Mouse (Mus musculus): ENCODE measurements around the gene Itgav. TPM values are rescaled to one million over a fixed set of nuclear protein-coding genes. Genes with fewer than 3 reads are reported as not detected.

The Itgav gene
- polyA plus RNA-seq, 1 experiment from 2014 or later: 16.9 TPM

DNA sequence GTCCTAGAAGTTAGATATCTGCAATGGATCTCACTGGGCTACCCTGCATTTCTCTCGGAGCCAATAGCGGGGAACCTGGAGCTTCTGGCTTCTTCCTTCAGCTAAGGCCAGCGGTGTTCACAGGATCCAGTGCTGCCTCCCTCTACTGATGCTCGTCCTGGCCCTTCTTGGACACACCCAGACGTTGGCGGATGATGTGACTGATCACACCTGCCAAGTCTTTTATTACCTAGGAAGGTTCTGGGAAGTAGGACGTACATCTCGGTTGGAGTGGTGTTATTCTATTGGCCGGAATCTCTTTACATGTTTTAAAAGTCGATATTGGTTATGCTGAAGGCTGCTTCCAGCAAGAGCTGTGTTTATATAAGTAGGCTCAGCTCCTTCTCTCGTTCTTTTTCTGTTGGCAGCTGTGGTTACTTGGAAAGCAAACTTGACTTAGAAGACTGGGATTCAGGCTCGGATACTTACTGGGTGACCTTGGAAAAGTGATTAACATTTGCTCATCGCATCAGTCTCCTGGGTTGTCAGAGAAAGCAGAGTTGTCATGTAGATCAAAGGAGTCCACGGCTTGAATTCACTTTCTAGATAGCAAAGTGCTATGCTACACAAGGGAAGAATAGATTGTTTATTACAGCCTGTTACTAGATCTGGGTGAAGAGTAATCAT is 14.5 kb downstream of the Itgav start:
- H3K9ac ChIP-seq: no peak overlapping the region
- no peaks in the 10 kb centered on the region for H3K36me3 ChIP-seq (replicated peaks)
- H3K27me3 ChIP-seq (replicated peaks): no peaks in the 10 kb centered on the region
- H3K4me2 ChIP-seq: no peak overlapping the region
- 86% methylated on average over 14 of the region's 14 CpGs for WGBS
- no peak overlapping the region for H3K4me3 ChIP-seq
- ATAC-seq (replicated peaks): no peak
- H3K4me1 ChIP-seq: no peaks in the 10 kb centered on the region
- no peaks in the 10 kb centered on the region for H3K9me3 ChIP-seq
- no peak overlapping the region for H3K27ac ChIP-seq

- Histone ChIP-seq H3K27me3 (replicated peaks) (no peaks in the 10 kb centered on the region), H3K4me2 (no peak overlapping the region), H3K9me3 (no peaks in the 10 kb centered on the region), H3K36me3 (replicated peaks) (no peaks in the 10 kb centered on the region), H3K27ac (no peak overlapping the region), H3K9ac (no peak overlapping the region), H3K4me1 (no peaks in the 10 kb centered on the region), H3K4me3 (no peak overlapping the region)
- no peak for ATAC-seq (replicated peaks)
- 69% methylated on average over 9 of the region's 9 CpGs for WGBS
Measured at GRCm38 (mm10) chr2:83739461-83740124, 15.4 kb downstream of the Itgav start.

- no peaks in the 10 kb centered on the region for H3K4me1 ChIP-seq
- 0 out of 2 replicates have a peak, but pooled peaks have one; percentile 50 for ATAC-seq (replicated peaks)
- no peak overlapping the region for H3K27ac ChIP-seq
- H3K4me3 ChIP-seq: no peak overlapping the region
- H3K36me3 ChIP-seq (replicated peaks): no peaks in the 10 kb centered on the region
- H3K9ac ChIP-seq: no peak overlapping the region
- WGBS: 39% methylated on average over 5 of the region's 5 CpGs
- H3K9me3 ChIP-seq: no peaks in the 10 kb centered on the region
- no peaks in the 10 kb centered on the region for H3K27me3 ChIP-seq (replicated peaks)
- no peak overlapping the region for H3K4me2 ChIP-seq
Measured at GRCm38 (mm10) chr2:83740601-83741031, 16.4 kb downstream of the Itgav start.

DNA sequence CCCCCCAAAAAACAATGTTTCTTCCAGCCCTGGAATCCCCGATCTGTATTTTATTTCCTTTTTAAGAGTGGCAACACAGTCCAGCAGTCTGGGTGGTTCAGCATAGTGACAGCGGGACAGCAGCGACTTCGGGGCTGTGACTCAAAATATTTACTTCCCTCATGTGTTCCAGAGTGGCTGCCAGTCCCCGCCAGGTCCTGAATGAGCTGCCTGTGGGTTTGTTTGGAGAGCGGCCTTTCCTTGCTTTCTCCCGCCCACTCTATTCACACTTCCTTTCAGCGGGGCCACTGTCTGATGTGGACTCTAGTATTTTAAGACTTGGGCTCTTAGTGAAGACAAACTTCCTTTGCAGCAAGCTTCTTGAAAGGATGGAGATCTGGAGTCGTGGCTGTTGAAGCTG is 18.0 kb downstream of the Itgav start:
- Histone ChIP-seq H3K4me1 (no peaks in the 10 kb centered on the region), H3K9me3 (no peaks in the 10 kb centered on the region), H3K9ac (no peak overlapping the region), H3K27ac (no peak overlapping the region), H3K4me3 (no peak overlapping the region), H3K36me3 (replicated peaks) (no peaks in the 10 kb centered on the region), H3K4me2 (no peak overlapping the region), H3K27me3 (replicated peaks) (no peaks in the 10 kb centered on the region)
- 61% methylated on average over 9 of the region's 9 CpGs for WGBS
- no peak for ATAC-seq (replicated peaks)

DNA sequence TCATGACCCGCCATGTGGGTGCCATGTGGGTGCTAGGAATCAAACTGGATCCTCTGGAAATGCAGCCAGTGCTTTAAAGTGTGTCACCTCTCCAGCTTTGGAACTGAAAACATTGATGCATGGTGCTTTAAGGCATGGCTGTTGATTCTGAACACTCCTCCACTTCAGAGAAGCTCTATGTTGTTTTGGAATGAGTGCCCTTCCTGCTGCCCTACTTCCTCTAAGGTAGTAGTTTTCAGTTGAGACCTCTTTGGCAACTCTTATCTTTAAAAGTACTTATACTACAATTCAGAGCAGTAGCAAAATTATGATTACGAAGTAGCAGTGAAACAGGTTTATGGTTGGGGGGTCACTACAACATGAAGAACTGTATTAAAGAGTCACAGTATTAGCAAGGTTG is 18.6 kb downstream of the Itgav start:
- ATAC-seq (replicated peaks): no peak
- no peaks in the 10 kb centered on the region for H3K36me3 ChIP-seq (replicated peaks)
- 98% methylated on average over 2 of the region's 2 CpGs for WGBS
- no peak overlapping the region for H3K9ac ChIP-seq
- H3K27ac ChIP-seq: no peak overlapping the region
- no peaks in the 10 kb centered on the region for H3K27me3 ChIP-seq (replicated peaks)
- H3K9me3 ChIP-seq: no peaks in the 10 kb centered on the region
- no peaks in the 10 kb centered on the region for H3K4me1 ChIP-seq
- H3K4me2 ChIP-seq: no peak overlapping the region
- H3K4me3 ChIP-seq: no peak overlapping the region

DNA sequence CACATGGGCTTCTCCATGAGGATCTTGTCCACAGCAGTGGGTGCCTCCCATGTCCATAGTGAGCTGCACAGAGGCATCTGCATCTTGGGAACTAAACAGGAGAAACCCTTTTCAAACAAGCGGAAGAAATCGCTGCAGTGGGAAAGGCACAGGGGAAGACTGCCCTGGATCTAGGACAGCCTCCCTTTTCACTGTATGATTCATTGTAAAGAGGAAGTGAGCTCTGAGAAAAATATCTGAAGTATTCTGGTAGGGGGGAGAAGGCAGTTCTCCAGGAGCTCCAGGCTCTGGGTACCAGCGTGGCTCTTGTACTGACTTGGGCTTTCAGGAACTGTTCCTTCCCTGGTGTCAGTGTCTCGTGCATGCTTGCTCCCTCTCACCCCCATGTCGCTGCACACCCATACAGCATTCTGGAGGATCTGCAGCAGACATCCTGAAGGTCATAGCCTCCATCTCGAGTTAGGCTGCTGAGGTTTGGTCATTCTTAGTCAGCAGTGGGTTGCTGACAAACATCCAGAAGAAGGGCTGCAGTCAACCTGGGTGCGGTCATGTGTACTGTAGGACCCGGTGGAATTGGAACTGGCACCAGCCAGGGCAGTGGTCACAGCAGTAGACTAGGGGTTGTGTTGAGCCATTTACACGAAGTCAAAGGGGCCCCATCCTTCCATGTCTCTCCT is 20.2 kb downstream of the Itgav start:
- Histone ChIP-seq H3K4me2 (no peak overlapping the region), H3K27me3 (replicated peaks) (no peaks in the 10 kb centered on the region), H3K9ac (no peak overlapping the region), H3K9me3 (no peaks in the 10 kb centered on the region), H3K27ac (no peak overlapping the region), H3K4me3 (no peak overlapping the region), H3K36me3 (replicated peaks) (no peaks in the 10 kb centered on the region), H3K4me1 (no peaks in the 10 kb centered on the region)
- 82% methylated on average over 9 of the region's 9 CpGs for WGBS
- no peak for ATAC-seq (replicated peaks)

- no peak overlapping the region for H3K27ac ChIP-seq
- H3K9me3 ChIP-seq: no peaks in the 10 kb centered on the region
- H3K36me3 ChIP-seq (replicated peaks): no peaks in the 10 kb centered on the region
- no peaks in the 10 kb centered on the region for H3K4me1 ChIP-seq
- H3K27me3 ChIP-seq (replicated peaks): no peaks in the 10 kb centered on the region
- WGBS: 85% methylated on average over 6 of the region's 6 CpGs
- no peak overlapping the region for H3K4me2 ChIP-seq
- H3K4me3 ChIP-seq: no peak overlapping the region
- ATAC-seq (replicated peaks): no peak
- no peak overlapping the region for H3K9ac ChIP-seq
Measured at GRCm38 (mm10) chr2:83745257-83745656, 21.1 kb downstream of the Itgav start.

DNA sequence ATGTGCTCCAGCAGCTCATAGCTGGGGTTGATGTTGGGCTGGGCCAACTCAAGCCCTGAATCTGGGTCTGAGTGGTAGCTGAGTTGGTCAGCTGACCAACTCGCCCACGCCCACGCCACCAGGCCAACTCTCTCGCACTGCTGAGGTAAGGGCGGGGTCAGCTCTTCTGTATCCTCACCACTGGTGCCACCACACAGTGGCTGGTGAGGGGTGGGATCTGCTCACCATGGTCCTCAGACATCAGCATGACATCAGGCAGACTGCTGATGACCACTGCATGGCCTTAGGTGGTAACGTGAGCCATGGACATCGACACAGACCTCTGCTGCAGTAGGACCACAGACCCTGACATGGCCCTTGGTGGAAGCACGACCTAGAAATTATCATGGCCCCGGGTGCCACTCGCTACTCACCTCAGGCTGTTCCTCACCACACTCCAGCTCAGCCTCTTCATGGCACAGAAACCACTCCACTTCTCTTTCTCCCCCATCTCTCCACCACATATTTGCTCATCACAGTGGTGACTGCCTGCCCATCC is 24.5 kb downstream of the Itgav start:
- ATAC-seq (replicated peaks): no peak
- Histone ChIP-seq H3K27me3 (replicated peaks) (no peaks in the 10 kb centered on the region), H3K27ac (no peak overlapping the region), H3K9me3 (no peaks in the 10 kb centered on the region), H3K4me3 (no peak overlapping the region), H3K36me3 (replicated peaks) (no peaks in the 10 kb centered on the region), H3K4me1 (no peaks in the 10 kb centered on the region), H3K9ac (no peak overlapping the region), H3K4me2 (no peak overlapping the region)
- WGBS: 99% methylated on average over 10 of the region's 10 CpGs

DNA sequence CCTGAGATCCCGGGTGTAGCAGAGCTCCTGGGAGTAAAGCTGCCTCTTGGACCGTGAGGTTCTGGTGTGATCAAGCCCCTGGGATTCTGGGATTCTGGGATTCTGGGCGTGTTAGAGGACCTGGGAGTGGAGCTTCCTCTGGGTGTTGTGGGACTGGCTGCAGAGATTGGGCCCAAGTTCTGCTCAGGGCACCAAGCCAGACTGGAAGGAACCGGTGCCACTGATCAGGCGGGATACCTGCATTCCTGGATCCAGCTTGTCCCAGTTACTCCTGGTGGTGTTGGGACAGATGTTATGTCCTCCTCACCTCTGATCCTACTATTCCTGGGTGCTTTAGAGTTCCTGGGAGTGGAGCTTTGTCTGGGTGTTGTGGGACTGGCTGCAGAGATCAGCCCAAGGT is 28.8 kb downstream of the Itgav start:
- Histone ChIP-seq H3K4me3 (no peak overlapping the region), H3K36me3 (replicated peaks) (no peaks in the 10 kb centered on the region), H3K4me1 (no peaks in the 10 kb centered on the region), H3K9ac (no peak overlapping the region), H3K27ac (no peak overlapping the region), H3K27me3 (replicated peaks) (no peaks in the 10 kb centered on the region), H3K9me3 (no peaks in the 10 kb centered on the region), H3K4me2 (no peak overlapping the region)
- WGBS: 95% methylated on average over 5 of the region's 5 CpGs
- ATAC-seq (replicated peaks): no peak

DNA sequence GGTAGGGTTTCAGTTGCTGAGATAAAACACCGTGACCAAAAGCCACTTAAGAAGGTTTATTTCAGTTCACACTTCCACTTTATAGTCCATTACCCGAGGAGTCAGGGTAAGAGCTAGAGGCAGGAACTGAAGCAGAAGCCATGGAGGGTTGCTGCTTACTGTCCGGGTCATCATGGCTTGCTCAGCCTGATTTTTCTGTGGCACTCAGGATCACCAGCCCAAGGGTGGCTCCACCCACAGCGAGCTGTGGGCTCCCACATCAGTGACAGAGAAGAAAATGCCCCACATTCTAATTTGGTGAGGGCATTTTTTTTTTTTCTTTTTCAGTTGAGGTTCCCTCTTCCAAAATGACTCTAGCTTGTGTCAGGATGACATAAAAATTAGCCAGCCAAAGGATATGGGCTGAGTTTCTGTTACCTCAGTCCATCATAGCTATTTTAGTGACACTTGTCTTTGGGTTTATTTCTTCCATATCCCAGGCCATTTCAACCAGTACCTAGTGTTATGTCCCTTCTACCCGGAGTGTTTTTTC is 30.2 kb downstream of the Itgav start:
- Histone ChIP-seq H3K27ac (no peak overlapping the region), H3K9ac (no peak overlapping the region), H3K27me3 (replicated peaks) (no peaks in the 10 kb centered on the region), H3K9me3 (no peaks in the 10 kb centered on the region), H3K4me1 (peaks cover 7% of the 10 kb centered on the region), H3K4me2 (no peak overlapping the region), H3K4me3 (no peak overlapping the region), H3K36me3 (replicated peaks) (no peaks in the 10 kb centered on the region)
- 80% methylated on average over 5 of the region's 5 CpGs for WGBS
- ATAC-seq (replicated peaks): no peak

- ATAC-seq (replicated peaks): peak; percentile 5; the same call in 1 of the 2 replicates
- 39% methylated on average over 7 of the region's 7 CpGs for WGBS
- H3K9ac ChIP-seq: peak overlapping the region; percentile 14; the same call in 1 of the 2 replicates
- peak overlapping the region; percentile 42 for H3K4me2 ChIP-seq
- H3K4me1 ChIP-seq: peaks cover 12% of the 10 kb centered on the region
- H3K36me3 ChIP-seq (replicated peaks): no peaks in the 10 kb centered on the region
- no peaks in the 10 kb centered on the region for H3K9me3 ChIP-seq
- 0 out of 2 replicates have a peak overlapping the region, but pooled peaks have one; percentile 9 for H3K4me3 ChIP-seq
- H3K27me3 ChIP-seq (replicated peaks): no peaks in the 10 kb centered on the region
- H3K27ac ChIP-seq: 0 out of 2 replicates have a peak overlapping the region, but pooled peaks have one; percentile 49
Measured at GRCm38 (mm10) chr2:83758606-83759215, 34.5 kb downstream of the Itgav start.

GRCm38 (mm10) chr2:83759216-83759648 is 35.0 kb downstream of the Itgav start:
- H3K4me1 ChIP-seq: peaks cover 12% of the 10 kb centered on the region
- no peaks in the 10 kb centered on the region for H3K36me3 ChIP-seq (replicated peaks)
- WGBS: 23% methylated on average over 11 of the region's 11 CpGs
- H3K9me3 ChIP-seq: no peaks in the 10 kb centered on the region
- H3K4me2 ChIP-seq: peak overlapping the region; percentile 42
- peak overlapping the region; percentile 49; the same call in 1 of the 2 replicates for H3K27ac ChIP-seq
- no peaks in the 10 kb centered on the region for H3K27me3 ChIP-seq (replicated peaks)
- H3K4me3 ChIP-seq: 0 out of 2 replicates have a peak overlapping the region, but pooled peaks have one; percentile 9
- peak; percentile 83 for ATAC-seq (replicated peaks)
- H3K9ac ChIP-seq: peak overlapping the region; percentile 14; the same call in 1 of the 2 replicates

Data from midbrain, embryonic 15.5 days (tissue).